Mouse (Mus musculus) forebrain, embryonic 11.5 days (tissue): ENCODE measurements around the gene Olfr635. TPM values are rescaled to one million over a fixed set of nuclear protein-coding genes. Genes with fewer than 3 reads are reported as not detected.

Experiments used
- ATAC-seq: fragments of 200-750 bp; cut with Nextera tagmentation; replicated peaks from 2 replicates; pipeline ENCODE4 v1.8.0; 2017; ENCODE audit warnings: moderate TSS enrichment; ENCODE audit not compliant: low FRiP score
- DNase-seq: peaks from one replicate; pipeline ENCODE4 v3.0.0-alpha.2; 2017; ENCODE audit warnings: low spot score
- H3K27ac ChIP-seq: fragments of 300-500 bp; sonication (generic); 2 replicates; pipeline ENCODE4 v1.5.1; 2014; ENCODE audit warnings: low read depth, low read length
- H3K27me3 ChIP-seq: fragments of 300-500 bp; sonication (generic); 2 replicates; pipeline ENCODE4 v1.6.1; 2014; ENCODE audit warnings: mild to moderate bottlenecking, low read length, mixed read lengths; ENCODE audit not compliant: control insufficient read depth, insufficient read depth
- H3K36me3 ChIP-seq: fragments of 300-500 bp; sonication (generic); 2 replicates; pipeline ENCODE4 v1.6.1; 2014; ENCODE audit warnings: mild to moderate bottlenecking, low read length, moderate library complexity, mixed read lengths; ENCODE audit not compliant: control insufficient read depth, insufficient read depth
- H3K4me1 ChIP-seq: fragments of 300-500 bp; sonication (generic); replicated peaks from 2 replicates; pipeline ENCODE4 v1.6.1; 2014; ENCODE audit warnings: low read length, mixed read lengths; ENCODE audit not compliant: control insufficient read depth, insufficient read depth
- H3K4me2 ChIP-seq: fragments of 300-500 bp; sonication (generic); 2 replicates; pipeline ENCODE4 v1.6.1; 2014; ENCODE audit warnings: low read depth, mild to moderate bottlenecking, low read length, moderate library complexity, mixed read lengths; ENCODE audit not compliant: severe bottlenecking
- H3K4me3 ChIP-seq: fragments of 300-500 bp; sonication (generic); 2 replicates; pipeline ENCODE4 v1.5.1; 2014; ENCODE audit warnings: low read depth, low read length
- H3K9ac ChIP-seq: fragments of 300-500 bp; sonication (generic); 2 replicates; pipeline ENCODE4 v1.6.1; 2014; ENCODE audit warnings: low read length
- H3K9me3 ChIP-seq: fragments of 300-500 bp; sonication (generic); 2 replicates; pipeline ENCODE4 v1.6.1; 2016; ENCODE audit warnings: low read length, mixed read lengths; ENCODE audit not compliant: control insufficient read depth
- WGBS: fragments of 180-500 bp; shearing (Covaris S2); extraction: QIAGEN DNeasy Blood & Tissue Kit; methylation state at CpG from one replicate; pipeline ENCODE4 v1.1.7; 2014; 5-methylcytosine and 5-hydroxymethylcytosine counted together
- polyA plus RNA-seq: library from polyadenylated mRNA; unstranded; fragments of >200 nt; fragmentation: Nextera tagmentation; extraction: Ambion mirVana; gene quantifications from 2 replicates; pipeline ENCODE4 v1.2.1, GENCODE M21; 2014

The Olfr635 gene
- polyA plus RNA-seq, 1 experiment from 2014 or later = not detected

DNA sequence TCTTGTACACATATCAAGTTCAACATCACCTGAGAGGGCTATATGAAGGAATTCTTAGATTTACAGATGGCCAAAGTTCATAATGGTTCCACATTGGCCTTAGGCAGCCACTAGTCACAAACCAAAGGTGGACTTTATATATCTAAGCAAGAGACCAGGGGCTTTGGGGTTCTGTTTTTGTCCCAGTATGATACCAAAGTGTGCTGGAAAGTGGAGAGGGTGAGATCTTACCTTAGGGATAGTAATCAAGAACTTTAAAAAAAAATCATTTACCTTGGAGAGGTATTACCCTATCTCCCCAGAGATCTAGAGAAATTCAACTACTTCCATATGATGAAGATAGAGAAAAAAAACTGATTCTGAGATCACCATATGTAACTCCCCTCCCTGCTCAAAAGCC, 46.3 kb downstream of the Olfr635 start, which contains the start of gene Olfr639:
Gene Olfr639, minus strand, starts transcription at position 101 of the 400 bp plus-strand sequence.
- no peak within 1 kb of the TSS for H3K4me3 ChIP-seq
- no peaks in the 10 kb centered on the region for H3K4me1 ChIP-seq
- H3K27ac ChIP-seq = no peak within 1 kb of the TSS
- ATAC-seq (no peak), DNase-seq (no peak)
- H3K4me2 ChIP-seq = no peak within 1 kb of the TSS
- no peaks in the 10 kb centered on the region for H3K27me3 ChIP-seq
- no peaks in the 10 kb centered on the region; the same call in 1 of the 2 replicates for H3K9me3 ChIP-seq
- no peaks in the 10 kb centered on the region for H3K36me3 ChIP-seq
- H3K9ac ChIP-seq = no peak within 1 kb of the TSS

DNA sequence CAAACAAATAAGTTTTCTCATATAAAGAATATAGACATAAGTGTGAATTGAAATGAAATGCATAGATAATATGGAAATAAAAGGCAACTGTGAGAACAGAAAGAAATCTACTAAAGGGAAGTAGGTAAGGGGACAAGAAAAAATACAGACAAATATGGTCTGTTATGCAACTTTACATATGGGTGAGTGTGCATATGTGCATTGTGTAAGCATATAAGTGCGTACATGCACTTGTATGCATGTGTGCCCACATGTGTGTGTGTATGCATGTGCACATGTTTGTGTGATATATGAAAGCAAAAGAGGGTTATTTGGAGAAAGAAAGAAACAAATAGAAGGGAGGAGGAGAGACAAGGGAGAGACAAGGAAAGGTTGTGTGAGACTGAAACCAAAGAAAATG, 48.0 kb downstream of the Olfr635 start:
- Histone ChIP-seq H3K4me1 (no peaks in the 10 kb centered on the region), H3K27me3 (no peaks in the 10 kb centered on the region), H3K4me3 (no peak overlapping the region), H3K9me3 (no peaks in the 10 kb centered on the region), H3K27ac (no peak overlapping the region), H3K9ac (no peak overlapping the region), H3K4me2 (no peak overlapping the region), H3K36me3 (no peaks in the 10 kb centered on the region)
- WGBS = 91% methylated on average over 1 of the region's 1 CpGs
- ATAC-seq (no peak), DNase-seq (no peak)

DNA sequence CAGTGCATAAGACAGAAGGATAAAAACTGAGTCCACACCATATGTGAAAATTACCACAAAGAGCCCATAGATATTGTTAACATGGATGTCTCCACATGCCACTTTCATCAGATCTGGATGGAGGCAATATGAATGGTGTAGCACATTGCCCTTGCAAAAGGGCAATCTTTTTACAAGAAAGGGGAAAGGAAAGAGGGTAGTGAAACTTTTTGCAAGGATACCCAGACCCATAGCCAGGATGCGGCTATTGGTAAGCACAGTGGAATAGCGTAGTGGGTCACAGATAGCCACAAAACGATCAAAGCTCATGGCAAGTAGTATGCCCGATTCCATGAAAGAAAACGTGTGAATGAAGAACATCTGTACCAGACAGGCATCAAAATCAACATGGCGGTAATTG, 50.7 kb downstream of the Olfr635 start:
- Histone ChIP-seq H3K4me1 (no peaks in the 10 kb centered on the region), H3K9me3 (no peaks in the 10 kb centered on the region), H3K9ac (no peak overlapping the region), H3K27ac (no peak overlapping the region), H3K4me2 (no peak overlapping the region), H3K27me3 (no peaks in the 10 kb centered on the region), H3K4me3 (no peak overlapping the region), H3K36me3 (no peaks in the 10 kb centered on the region)
- 88% methylated on average over 6 of the region's 6 CpGs for WGBS
- DNase-seq (no peak), ATAC-seq (no peak)

DNA sequence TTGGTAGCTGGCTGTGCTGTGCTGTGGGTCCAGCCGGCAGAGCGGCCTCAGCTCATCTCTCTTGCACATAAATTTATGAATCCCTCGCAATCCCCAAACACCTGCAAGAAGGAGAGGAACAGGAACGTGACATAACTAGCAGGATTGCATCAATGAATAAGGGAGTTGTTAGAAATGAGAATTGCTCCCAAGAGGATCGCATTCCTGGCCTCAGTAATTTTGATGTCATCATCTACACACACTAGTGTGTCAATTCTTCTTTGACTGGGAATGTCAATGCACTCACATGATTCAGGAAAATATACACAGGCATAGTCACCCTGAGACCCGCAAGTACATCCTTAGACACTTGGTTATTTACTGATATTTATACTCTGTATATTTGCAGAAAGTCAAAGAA, 54.5 kb downstream of the Olfr635 start, which contains the start of gene Olfr640:
Gene Olfr640, minus strand, starts transcription at position 101 of the 400 bp plus-strand sequence.
- Histone ChIP-seq H3K9me3 (no peaks in the 10 kb centered on the region), H3K27me3 (no peaks in the 10 kb centered on the region), H3K4me2 (no peak within 1 kb of the TSS), H3K36me3 (no peaks in the 10 kb centered on the region), H3K4me1 (no peaks in the 10 kb centered on the region), H3K4me3 (no peak within 1 kb of the TSS), H3K9ac (no peak within 1 kb of the TSS), H3K27ac (no peak within 1 kb of the TSS)
- 86% methylated on average over 6 of the region's 6 CpGs for WGBS
- ATAC-seq (no peak), DNase-seq (no peak)

DNA sequence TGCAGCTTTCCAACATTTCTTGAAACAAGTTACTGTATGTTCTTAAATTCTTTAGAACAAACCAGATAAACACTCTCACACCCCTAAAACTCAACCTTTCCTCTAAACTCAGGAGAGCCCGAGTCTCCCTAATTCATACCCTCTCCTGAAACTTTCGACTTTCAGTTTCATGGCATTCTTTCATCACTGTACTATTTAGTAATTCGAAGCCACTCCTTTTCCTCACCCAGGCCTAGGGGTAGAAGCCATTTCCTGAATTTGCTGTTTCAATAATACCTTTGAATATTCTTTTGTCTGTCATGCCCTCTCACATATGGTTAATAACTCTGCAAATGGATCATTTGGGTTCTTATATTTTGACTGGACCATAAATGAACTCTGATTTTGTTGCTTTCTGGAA, 56.0 kb downstream of the Olfr635 start:
- H3K4me3 ChIP-seq = no peak overlapping the region
- no peaks in the 10 kb centered on the region for H3K36me3 ChIP-seq
- H3K27me3 ChIP-seq = no peaks in the 10 kb centered on the region
- H3K9me3 ChIP-seq = no peaks in the 10 kb centered on the region
- WGBS = 81% methylated on average over 3 of the region's 3 CpGs
- DNase-seq (no peak), ATAC-seq (no peak)
- no peaks in the 10 kb centered on the region for H3K4me1 ChIP-seq
- no peak overlapping the region for H3K4me2 ChIP-seq
- no peak overlapping the region for H3K9ac ChIP-seq
- H3K27ac ChIP-seq = no peak overlapping the region

DNA sequence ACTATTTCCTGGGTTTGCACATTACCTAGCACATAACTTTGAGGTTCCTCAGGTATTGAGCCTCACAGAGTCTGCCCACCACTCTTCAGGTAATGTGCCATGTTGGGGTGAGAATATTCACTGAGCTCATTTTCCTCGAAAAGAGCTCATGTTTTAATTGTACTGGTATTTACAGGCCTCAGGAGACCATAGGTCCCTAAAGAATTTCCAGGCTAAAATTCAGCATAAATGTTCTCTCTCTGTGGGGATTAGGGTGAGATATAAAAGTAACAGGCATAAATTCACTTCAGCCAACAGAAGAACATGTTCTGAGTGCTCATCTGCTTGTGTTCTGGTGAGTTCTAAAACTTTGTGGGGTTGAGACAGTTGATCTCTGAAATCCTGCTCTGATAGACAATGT, 64.2 kb downstream of the Olfr635 start, which contains the start of gene Olfr641:
Gene Olfr641, plus strand, starts transcription at position 301 of the 400 bp plus-strand sequence.
- WGBS = 80% methylated on average over 1 of the region's 1 CpGs
- Histone ChIP-seq H3K4me2 (no peak within 1 kb of the TSS), H3K4me3 (no peak within 1 kb of the TSS), H3K4me1 (no peaks in the 10 kb centered on the region), H3K27me3 (no peaks in the 10 kb centered on the region), H3K9me3 (no peaks in the 10 kb centered on the region), H3K27ac (no peak within 1 kb of the TSS), H3K9ac (no peak within 1 kb of the TSS), H3K36me3 (no peaks in the 10 kb centered on the region)
- DNase-seq = no peak
- no peak for ATAC-seq

Other genes with a start within 250 kb of the Olfr635 start
- gene Olfr628, start 240.8 kb upstream of the Olfr635 start, polyA plus RNA-seq = not detected in 2 replicates
- not detected in 2 replicates for gene Olfr629, start 226.2 kb upstream of the Olfr635 start, polyA plus RNA-seq
- not detected in 2 replicates for gene Olfr630, start 213.8 kb upstream of the Olfr635 start, polyA plus RNA-seq
- not detected in 2 replicates for gene Olfr69, start 199.6 kb upstream of the Olfr635 start, polyA plus RNA-seq
- not detected in 2 replicates for gene Olfr68, start 191.5 kb upstream of the Olfr635 start, polyA plus RNA-seq
- gene Olfr67, start 179.3 kb upstream of the Olfr635 start, polyA plus RNA-seq = not detected in 2 replicates
- gene Hbb-bt, start 157.2 kb upstream of the Olfr635 start, polyA plus RNA-seq = 770 and 789 TPM in 2 replicates
- 254 and 256 TPM in 2 replicates for gene Hbb-bs, start 143.1 kb upstream of the Olfr635 start, polyA plus RNA-seq
- not detected in 2 replicates for gene Hbb-bh2, start 130.6 kb upstream of the Olfr635 start, polyA plus RNA-seq
- 2,356 and 2,804 TPM in 2 replicates for gene Hbb-bh1, start 128.0 kb upstream of the Olfr635 start, polyA plus RNA-seq
- gene Hbb-y, start 117.9 kb upstream of the Olfr635 start, polyA plus RNA-seq = 10,747 and 11,615 TPM in 2 replicates
- gene Olfr66, start 84.9 kb upstream of the Olfr635 start, polyA plus RNA-seq = not detected in 2 replicates
- not detected in 2 replicates for gene Olfr64, start 76.7 kb upstream of the Olfr635 start, polyA plus RNA-seq
- gene Olfr65, start 67.7 kb upstream of the Olfr635 start, polyA plus RNA-seq = not detected in 2 replicates
- gene Olfr631, start 42.3 kb upstream of the Olfr635 start, polyA plus RNA-seq = not detected in 2 replicates
- 0.12 TPM in 1 of 2 replicates, not detected in the other for gene Olfr632, start 36.8 kb upstream of the Olfr635 start, polyA plus RNA-seq
- not detected in 2 replicates for gene Olfr633, start 26.7 kb upstream of the Olfr635 start, polyA plus RNA-seq
- gene Olfr638, start 27.6 kb downstream of the Olfr635 start, polyA plus RNA-seq = not detected in 2 replicates
- gene Olfr639, start 46.2 kb downstream of the Olfr635 start, polyA plus RNA-seq = 0.04 TPM in 2 replicates
- gene Olfr640, start 54.4 kb downstream of the Olfr635 start, polyA plus RNA-seq = not detected in 2 replicates
- not detected in 2 replicates for gene Olfr641, start 64.3 kb downstream of the Olfr635 start, polyA plus RNA-seq
- not detected in 2 replicates for gene Olfr642, start 81.5 kb downstream of the Olfr635 start, polyA plus RNA-seq
- not detected in 2 replicates for gene 4930516K23Rik, start 90.3 kb downstream of the Olfr635 start, polyA plus RNA-seq
- not detected in 2 replicates for gene Olfr644, start 100.7 kb downstream of the Olfr635 start, polyA plus RNA-seq
- not detected in 2 replicates for gene Olfr645, start 114.3 kb downstream of the Olfr635 start, polyA plus RNA-seq
- gene Olfr646, start 133.7 kb downstream of the Olfr635 start, polyA plus RNA-seq = not detected in 2 replicates
- gene Ubqln5, start 158.7 kb downstream of the Olfr635 start, polyA plus RNA-seq = not detected in 2 replicates
- not detected in 2 replicates for gene Olfr643, start 166.3 kb downstream of the Olfr635 start, polyA plus RNA-seq
- not detected in 2 replicates for gene Ubqln3, start 172.1 kb downstream of the Olfr635 start, polyA plus RNA-seq
- gene Ubqlnl, start 179.4 kb downstream of the Olfr635 start, polyA plus RNA-seq = not detected in 2 replicates
- gene Olfm5, start 193.7 kb downstream of the Olfr635 start, polyA plus RNA-seq = not detected in 2 replicates
- gene Olfr648, start 212.2 kb downstream of the Olfr635 start, polyA plus RNA-seq = 0.27 and 0.40 TPM in 2 replicates
- gene Olfr649, start 224.8 kb downstream of the Olfr635 start, polyA plus RNA-seq = not detected in 2 replicates
- gene Trim6, start 247.6 kb downstream of the Olfr635 start, polyA plus RNA-seq = 2.7 and 3.3 TPM in 2 replicates